Mouse (Mus musculus): ENCODE measurements around the gene Rnf225.
"Not testable (repeated sequence)": the region's sequence is repeated elsewhere in the genome, so short reads cannot be mapped to it uniquely, and the experiment has no call there.

The Rnf225 gene

DNA sequence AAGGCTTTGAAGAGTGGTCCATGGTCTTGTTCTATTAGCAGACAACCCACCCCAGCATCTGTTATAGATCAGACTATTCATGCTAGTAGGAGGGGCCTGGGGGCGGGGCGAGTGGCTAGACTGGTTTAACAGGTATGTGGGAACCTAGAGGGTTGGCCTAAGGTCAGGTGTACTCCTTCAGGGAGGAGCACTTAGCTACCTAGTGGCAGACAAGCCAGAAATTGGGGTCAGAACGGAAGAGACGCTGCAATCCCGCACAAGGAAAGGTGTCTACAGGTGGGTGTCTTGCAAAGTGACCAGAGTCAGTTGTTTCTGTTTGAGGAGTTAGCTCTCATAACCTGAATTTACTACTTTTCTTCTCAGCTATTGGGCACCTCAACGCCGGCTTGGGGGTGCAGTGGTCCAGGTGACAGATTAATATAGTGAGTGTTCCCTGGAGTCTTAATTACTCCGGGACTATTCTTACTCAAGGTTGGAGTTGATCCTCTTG is at the start of gene Rnf225:
TSS of gene Rnf225 (plus strand) at position 226 of the 490 bp plus-strand sequence.
- peak; percentile 38 for DNase-seq

DNA sequence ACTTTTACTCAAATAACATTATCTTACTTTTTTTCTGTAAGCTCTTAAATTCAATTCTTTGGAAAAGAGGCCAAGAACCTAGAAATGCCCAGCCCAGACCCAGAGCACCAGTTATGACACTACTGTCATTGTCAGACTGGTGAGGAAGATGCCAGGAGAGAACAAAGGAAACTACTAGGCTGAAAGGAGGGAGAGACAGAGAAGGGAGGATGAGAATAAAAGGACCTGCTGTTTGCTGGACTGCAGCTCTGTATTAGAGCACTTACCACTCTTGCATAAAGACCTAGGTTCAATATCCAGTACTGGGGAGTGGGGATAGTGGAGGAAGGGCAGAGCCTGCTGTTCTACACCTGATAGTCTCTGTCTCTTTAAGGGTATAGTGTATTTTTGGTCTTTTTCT is 47.2 kb upstream of the Rnf225 start:
- DNase-seq, result no peak

DNA sequence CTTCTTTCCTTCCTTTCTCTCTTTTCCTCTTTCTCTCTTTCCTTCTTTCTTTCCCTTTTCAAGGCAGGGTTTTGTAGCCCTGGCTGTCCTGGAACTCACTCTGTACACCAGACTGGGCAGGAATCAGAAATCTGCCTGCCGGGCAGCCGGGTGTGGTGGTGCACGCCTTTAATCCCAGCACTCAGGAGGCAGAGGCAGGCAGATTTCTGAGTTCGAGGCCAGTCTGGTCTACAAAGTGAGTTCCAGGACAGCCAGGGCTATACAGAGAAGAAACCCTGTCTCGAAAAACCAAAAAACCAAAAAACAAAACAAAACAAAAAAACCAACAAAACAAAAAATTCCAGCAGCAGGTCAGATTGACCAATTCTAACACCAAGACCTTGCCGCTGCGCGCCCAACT is 46.7 kb upstream of the Rnf225 start:
- not testable (repeated sequence) for DNase-seq

DNA sequence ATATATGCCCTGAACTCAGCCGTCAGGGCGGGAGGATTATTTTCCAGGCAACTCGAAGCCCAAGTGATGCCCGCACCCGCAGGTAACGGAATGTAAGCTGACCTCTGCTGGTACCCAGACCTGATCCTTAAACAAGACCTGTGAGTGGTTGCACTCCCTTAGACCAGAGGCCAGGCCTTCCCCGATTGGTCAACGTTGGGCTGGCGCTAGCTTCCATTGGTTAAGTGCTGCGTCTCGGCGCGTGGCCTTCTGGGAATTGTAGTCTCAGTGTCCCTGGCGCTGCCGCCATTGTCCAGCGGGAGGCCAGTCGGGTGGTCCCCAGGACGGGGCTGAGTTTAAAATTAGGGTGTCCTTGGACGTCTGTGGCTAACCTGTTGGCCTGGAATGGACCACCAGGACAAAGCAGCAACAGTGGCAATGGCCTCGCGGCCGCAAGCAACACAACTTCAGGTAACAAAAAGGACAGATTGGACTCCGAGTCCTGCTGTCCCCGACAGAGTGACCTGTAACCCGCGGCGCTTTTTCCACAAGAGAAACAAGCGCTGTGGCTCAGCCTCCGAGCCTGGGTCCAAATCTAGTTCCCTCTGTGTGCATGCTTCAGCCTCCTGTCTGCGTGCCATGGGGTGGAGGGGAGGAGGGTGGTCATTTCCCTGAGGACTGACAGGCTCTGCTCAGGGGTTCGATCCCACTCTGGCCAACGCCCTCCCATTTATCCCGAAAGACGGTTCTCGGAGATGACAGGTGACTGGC is 46.1 kb upstream of the Rnf225 start, which contains the start of gene Zfp128:
TSS of gene Zfp128 (plus strand) at position 267 of the 750 bp plus-strand sequence.
- DNase-seq, result peak; percentile 92

DNA sequence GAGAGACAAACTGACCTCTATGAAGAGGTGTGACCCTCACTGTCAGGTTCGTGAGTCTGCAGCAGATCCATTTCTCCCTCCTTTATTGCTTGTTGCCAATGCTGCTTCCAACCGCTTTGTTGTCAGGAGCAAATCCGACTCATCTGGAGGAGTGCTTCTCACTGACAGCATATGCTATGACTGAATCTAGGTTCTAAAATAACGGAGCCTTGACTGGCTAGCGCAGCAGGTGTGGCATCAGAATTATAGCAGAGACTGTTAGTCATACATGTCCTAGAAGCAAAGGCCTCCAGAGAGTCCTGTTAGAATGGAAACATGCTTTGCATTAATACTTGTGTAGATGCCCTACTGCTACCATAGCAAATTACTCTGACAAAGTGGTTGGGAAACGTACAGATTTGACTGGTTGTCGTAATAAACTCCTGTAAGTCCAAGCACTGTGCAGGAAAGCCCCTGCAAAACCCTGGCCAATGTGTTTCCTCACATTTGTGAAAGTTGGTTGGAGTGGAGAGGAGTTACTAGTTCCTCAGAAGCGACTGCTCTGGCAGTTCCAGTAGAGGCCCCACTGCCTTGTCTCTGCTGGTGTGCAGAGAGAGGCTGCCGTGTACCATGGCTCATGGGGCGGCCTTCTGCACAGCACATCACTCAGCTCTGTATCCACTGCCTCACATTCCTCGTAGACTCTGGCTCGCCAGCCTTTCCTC is 40.5 kb upstream of the Rnf225 start:
- no peak for DNase-seq

DNA sequence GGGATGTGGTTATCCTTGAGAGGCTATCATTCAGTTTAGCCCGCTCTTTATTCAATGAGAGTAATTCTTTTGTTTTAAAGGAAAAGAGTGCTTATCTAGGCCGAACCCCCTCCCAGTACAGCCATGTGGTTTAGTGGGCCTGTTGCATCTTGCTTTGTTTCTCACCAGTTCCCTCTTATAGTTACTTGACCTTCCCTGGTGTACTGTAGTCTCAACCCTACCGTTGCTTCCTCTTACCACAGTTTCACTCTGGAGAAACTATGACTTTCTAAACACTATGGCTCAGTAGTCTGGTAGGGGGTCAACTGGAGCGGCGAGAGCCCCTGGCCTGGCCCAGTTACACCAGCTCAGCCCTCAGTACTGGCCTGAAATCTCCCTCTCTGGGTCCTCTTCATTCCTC is 39.6 kb upstream of the Rnf225 start:
- no peak for DNase-seq

DNA sequence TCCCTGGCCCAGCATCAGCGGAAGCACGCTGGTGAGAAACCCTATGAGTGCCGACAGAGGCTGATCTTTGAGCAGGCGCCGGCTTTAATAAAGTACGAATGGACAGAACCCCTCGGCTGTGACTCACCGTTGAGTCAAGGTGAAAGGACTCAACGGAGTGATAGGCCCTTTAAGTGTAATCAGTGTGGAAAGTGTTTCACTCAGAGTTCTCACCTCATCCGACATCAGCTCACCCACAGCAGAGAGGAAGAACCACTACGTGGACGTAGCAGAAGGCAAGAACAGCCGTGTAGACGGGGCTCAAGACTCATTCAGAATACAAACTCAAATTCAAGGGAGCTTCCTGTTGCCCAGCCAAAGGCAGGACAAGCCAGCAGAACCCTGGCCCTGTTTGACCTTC is 36.3 kb upstream of the Rnf225 start:
- no peak for DNase-seq

DNA sequence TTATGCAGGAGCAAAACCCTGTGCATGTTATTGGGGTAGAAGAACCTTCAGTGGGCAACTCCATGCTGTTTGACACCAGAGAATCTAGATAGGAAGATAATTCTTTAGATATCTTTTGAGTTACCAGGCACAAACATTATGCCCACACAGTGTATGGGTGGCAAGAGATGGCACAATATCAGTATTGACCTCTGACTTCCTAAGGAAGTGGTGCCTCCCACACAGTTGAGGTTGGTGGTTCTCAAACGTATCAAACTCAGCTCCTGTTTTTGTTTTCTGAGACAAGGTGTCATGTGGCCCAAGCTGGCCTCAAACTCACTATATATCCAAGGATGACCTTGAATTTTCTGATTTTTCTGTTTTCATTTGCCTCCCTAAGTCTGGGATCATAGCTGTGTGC is 35.9 kb upstream of the Rnf225 start:
- DNase-seq, result no peak

DNA sequence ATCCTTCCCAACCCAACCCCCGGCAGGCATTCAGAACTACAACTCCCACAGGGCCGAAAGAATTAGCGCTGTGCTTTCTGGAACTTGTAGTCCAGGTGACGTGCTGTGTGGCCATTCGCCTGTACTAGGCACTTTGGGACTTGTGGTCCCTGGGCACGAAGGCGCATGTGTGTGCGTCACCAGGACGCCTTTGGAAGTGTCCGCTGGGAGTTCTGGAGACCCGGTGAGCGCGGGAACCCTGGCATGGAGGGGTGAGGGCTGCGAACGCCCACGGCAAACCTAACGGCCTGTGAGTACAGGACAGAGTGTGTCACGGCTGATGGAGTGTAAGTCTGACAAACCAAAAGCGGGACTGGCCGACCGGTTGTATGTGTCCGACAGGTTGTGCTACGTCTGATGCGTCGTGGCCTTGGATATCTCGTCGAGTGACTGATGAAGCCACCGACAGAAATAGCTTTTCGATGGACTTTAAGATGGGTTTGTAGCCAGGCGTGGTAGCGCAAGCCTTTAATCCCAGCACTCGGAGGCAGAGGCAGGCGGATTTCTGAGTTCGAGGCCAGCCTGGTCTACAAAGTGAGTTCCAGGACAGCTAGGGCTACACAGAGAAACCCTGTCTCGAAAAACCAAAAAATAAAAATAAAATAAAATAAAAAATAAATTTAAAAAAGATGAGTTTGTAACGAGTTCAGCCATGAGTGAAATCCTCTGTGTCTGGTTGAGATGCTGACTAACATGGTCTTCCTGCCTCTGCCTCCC is 29.4 kb upstream of the Rnf225 start, which contains the start of gene Zscan22:
TSS of gene Zscan22 (plus strand) at position 161 of the 756 bp plus-strand sequence.
- DNase-seq, result peak; percentile 78

DNA sequence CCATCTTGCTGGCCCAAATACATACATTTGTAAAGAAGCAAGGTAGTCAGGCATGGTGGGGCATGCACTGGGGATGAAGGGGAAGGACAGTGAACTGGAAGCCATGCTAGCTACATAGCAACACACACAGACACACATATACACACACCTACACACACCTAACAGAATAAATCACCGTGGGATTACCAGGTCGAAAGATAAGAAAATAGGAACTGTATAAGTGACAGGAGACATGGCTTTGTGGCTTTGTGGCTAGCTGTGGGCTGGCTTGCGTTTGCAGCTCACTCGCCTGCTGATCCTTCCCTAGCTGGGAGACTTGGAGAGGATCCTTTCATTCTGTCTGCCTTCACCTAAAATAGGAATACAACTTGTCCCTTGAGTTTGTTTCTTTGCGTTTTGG is 25.7 kb upstream of the Rnf225 start:
- DNase-seq, result no peak

DNA sequence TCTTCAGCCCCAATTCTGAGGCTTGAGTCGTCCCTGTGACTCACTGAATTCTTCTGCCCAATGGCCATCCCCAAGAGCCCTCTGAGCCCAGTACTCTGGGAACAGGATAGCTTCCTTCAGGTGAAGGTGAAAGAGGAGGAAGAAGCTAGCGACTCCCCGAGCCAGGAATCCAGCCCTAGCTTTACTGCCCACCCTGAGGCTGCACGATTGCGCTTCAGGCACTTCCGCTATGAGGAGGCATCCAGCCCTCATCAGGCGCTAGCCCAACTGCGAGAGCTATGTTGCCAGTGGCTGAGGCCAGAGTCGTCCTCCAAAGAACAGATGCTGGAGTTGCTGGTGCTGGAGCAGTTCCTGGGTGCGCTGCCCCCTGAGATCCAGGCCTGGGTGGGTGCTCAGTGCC is 23.6 kb upstream of the Rnf225 start:
- DNase-seq, result peak; percentile 52

DNA sequence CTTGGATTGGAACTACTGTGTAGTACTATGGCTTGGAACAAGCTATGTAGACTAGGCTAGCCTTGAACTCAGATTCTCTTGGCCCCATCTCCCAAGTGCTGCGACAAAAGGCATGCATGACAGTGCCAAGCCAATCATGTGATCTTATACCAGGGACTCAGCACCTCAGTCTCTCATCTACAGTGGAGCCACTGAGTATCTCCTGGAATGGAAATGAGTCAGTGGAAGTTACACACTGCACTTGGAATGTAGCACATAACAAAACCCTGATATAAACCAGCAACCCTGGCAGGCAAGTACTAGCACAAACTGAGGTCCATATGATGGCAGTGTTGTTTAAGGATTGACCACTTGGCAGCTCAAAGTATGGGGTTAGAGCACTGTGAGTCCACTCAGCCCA is 22.1 kb upstream of the Rnf225 start:
- DNase-seq, result no peak

DNA sequence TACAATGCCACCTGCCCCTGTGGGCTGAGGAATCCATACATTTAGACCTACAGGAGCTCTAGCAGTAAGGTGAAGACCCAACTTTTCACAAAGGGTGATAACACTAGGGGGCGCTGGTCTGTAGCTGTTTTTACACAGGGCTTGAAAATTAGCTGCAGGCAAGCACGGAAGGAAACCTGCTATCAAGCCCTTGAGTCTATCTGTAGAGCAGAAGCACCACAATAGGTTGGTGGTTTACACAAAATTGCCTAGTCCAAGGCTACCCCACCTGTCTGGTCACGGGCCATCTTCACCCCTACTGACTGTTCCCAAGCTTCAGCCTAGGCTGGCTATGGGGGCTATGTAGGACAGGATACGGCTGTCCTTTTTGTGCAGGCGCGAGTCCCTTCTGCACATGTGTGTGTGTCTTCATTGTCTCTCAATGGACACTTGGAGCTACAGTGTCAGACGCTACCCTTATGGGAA is 17.7 kb upstream of the Rnf225 start:
- peak; percentile 94 for DNase-seq

DNA sequence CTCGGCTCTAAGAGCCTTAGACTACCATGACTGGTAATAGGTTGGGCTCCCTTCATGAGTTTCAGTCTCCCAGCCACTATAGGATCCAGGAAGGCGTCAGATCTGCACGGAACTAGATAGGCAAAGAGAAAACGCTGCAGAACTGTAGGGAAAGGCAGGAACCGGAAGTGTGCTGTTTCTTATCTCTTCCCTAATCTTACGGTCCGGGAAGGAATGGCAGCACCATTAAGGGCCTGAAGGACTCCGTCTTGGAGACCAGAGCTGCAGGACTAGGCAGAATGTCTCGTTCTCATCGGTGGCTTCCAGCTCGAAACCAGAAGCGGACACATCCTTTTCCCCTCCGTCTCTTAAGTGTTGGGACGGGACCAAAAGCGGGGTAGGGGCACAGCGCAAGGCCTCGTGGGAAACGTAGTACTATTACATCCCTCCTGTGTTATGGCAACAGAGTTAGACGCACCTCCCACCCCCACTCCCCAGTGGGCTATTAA is 17.0 kb upstream of the Rnf225 start:
- DNase-seq, result peak; percentile 69

DNA sequence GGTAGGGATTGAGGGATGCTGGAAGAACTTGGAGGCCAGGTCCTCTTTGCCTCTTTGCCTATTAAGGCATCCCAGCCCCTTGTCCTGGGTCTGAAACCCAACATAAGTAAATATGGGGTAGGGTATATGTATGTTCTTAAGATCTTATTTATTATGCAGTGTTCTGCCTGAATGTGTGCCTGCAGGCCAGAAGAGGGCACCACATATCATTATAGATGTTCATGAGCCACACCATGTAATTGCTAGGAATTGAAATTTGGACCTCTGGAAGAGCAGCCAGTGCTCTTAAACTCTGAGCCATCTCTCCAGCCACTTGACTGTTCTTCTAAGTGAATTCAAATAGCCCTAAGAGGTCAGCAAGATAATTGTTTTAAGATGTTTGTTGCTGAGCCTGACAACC is 13.7 kb upstream of the Rnf225 start:
- DNase-seq, result peak; percentile 18

DNA sequence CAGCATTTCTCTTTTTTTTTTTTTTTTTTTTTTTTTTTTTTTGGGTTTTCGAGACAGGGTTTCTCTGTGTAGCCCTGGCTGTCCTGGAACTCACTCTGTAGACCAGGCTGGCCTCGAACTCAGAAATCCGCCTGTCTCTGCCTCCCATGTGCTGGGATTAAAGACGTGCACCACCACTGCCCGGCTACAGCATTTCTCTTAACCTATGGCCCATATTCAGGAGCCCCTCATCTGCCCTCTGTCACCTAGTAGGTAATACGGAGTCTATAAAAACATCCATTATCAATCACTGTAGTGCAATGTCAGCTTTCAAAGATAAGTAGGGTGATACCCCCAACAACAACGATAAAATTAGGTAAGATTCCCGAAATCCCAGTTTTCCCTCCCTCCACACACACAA is 6.7 kb upstream of the Rnf225 start:
- DNase-seq, result not testable (repeated sequence)

DNA sequence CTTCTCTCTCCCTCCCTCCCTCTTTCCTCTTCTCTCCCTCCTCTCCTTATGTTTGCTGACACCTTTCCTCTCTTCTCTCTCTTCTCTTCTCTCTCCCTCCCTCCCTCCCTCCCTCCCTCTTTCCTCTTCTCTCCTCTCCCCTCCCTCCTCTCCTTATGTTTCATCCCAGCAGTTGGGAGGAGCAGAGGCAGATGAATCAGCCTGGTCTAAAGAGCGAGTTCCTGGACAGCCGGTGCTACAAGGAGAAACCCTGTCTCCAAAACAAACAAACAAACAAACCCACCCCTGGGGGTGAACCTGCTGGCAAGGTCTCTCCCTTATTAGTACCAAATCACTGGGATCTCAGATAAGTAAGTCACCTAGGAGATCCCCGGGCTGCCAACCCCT is 5.9 kb upstream of the Rnf225 start:
- DNase-seq, result no peak

DNA sequence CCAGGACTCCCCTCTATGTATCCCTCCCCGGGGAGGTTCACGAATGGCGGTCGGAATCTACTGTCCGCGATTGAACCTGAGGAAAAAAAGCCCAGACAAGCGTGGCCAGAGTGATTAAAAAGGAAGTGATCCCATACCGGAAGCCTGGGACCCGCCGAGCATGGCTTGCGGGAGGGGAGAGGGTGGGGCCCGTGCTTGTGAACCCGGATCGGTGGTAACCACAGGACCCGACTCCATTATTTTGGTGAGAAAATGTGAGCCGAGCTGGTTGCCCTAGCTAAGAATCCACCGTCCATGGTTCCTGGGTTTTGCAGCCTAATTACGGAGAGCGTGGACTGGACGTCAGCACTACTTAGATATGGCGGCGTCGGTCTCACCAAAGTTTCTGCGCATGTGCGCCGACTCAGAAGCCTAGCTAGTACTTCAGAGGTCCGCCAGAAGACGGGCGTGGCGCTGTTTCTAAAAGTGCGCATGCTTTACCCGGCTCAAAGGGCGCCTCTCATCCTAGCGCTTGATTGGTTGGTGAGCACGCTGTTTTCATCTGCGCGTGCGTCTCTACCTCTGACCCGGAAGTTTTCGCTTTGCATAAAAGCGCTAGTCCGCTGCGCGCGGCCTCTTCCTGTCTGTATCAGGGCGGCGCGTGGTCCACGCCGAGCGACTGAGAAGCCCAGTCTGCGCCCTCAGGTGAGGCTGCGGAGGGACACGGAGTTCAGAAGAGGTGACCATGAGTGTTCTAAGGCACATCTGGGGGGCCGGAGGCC is 5.3 kb upstream of the Rnf225 start, which contains the start of gene Rps5:
TSS of gene Rps5 (plus strand) at position 586 of the 761 bp plus-strand sequence.
- DNase-seq, result peak; percentile 98

DNA sequence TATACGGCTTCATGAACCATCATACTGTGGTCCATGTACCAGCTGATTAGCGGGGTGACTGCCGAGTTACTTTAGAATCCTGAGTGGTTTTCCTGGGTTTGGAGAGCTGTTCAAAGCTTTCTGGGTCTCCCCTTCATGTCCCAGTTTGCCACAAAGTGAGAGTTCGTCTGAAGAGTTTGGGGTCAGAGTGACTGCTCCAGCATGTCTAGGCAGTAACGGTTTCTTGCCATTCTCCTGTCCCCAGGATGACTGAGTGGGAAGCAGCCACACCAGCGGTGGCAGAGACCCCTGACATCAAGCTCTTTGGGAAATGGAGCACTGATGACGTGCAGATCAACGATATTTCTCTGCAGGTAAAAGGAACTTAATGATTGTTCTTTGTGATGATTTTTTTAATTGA is 4.5 kb upstream of the Rnf225 start:
- no peak for DNase-seq

DNA sequence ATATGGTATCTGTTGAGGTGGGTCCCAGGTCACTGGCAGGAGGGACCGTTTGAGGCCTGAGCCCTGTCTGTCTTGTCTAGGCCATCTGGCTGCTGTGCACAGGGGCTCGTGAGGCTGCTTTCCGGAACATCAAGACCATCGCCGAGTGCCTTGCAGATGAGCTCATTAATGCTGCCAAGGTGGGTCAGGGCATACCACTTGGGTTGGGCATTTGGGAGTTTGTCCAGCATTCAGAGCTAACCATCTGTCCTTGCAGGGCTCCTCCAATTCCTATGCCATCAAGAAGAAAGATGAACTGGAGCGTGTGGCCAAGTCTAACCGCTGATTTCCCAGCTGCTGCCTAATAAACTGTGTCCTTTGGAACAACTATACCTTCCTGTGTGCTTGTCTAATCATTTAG is 900 bp upstream of the Rnf225 start:
- no peak for DNase-seq

DNA sequence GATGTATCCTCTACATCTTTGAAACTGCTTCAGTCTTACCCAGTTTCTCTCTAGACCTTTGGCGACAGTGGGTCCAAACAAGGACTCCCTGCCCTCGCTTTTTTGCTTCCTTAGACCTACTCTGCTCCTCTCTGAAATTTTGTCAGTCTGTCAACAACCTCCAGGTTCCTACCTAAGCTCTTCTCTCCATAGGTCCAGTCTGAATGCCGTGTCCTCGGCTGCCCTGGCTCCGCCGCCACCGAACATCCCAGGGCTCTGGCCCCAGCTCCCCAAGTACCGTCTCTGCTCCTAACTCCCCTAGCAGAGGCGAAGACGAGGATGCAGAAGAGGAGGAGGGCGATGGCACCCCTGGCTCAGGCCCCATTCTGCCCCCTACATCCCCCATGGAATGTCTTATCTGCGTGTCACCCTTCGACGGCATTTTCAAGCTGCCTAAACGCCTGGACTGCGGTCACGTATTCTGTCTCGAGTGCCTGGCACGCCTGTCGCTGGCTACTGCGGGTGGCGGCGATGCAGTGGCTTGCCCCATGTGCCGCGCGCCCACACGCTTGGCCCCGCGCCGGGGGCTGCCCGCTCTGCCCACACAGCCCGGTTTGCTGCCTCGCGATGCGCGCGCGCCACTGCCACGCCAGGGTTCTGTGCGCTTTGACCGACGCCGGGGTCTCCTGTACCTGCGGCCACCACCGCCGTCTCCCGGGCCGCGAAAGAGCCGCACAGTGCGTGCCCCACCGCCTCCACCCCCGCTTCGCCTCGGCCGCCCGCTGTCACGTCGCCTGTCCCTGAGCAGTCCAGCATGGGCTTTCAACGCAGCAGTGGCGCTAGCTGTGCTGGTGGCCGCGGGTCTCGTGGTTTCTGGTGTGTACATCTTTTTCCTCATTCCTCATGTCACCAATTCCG is 725 bp downstream of the Rnf225 start:
- peak; percentile 35 for DNase-seq

Data from thymus, postnatal 4 days (tissue).